Mouse (Mus musculus) brown adipose tissue, adult 24 weeks (tissue): ENCODE measurements at regions not wholly inside any gene's neighbourhood (a gene's known extent, or its start where the extent isn't known, plus 50 kb on each side); places are given as distances from the start of the nearest gene placed in this dataset.
A peak's percentile ranks its signal among the peaks of the same experiment; 100 is the strongest.

ENCODE experiments used
- H3K27ac ChIP-seq: fragments of 200-500 bp; replicated peaks from 2 replicates; pipeline ENCODE4 v1.5.1; 2012; ENCODE audit warnings: low read depth, mild to moderate bottlenecking, low read length
- H3K4me1 ChIP-seq: fragments of 200-500 bp; 2 replicates; pipeline ENCODE4 v1.6.1; 2012; ENCODE audit warnings: low read length, mixed read lengths; ENCODE audit not compliant: control insufficient read depth, insufficient read depth, insufficient read length
- H3K4me3 ChIP-seq: fragments of 200-500 bp; 2 replicates; pipeline ENCODE4 v1.5.1; 2012; ENCODE audit warnings: low read depth, mild to moderate bottlenecking, low read length, moderate library complexity; ENCODE audit not compliant: insufficient read depth

- H3K4me3 ChIP-seq: no peak overlapping the region
- no peaks in the 10 kb centered on the region for H3K4me1 ChIP-seq
- no peak overlapping the region for H3K27ac ChIP-seq
Measured at GRCm38 (mm10) chr5:74904927-74905503, 139.6 kb downstream of the Chic2 start.

GRCm38 (mm10) chr5:74904327-74904726 is 140.2 kb downstream of the Chic2 start:
- no peaks in the 10 kb centered on the region for H3K4me1 ChIP-seq
- no peak overlapping the region for H3K27ac ChIP-seq
- H3K4me3 ChIP-seq: no peak overlapping the region

GRCm38 (mm10) chr5:74903711-74904110 is 140.9 kb downstream of the Chic2 start:
- H3K27ac ChIP-seq: no peak overlapping the region
- no peak overlapping the region for H3K4me3 ChIP-seq
- H3K4me1 ChIP-seq: no peaks in the 10 kb centered on the region

GRCm38 (mm10) chr5:74897133-74897532 is 147.4 kb downstream of the Chic2 start:
- no peak overlapping the region for H3K4me3 ChIP-seq
- H3K4me1 ChIP-seq: no peaks in the 10 kb centered on the region
- H3K27ac ChIP-seq: peak overlapping the region; percentile 12; the same call in 1 of the 2 replicates

- H3K4me3 ChIP-seq: no peak overlapping the region
- H3K4me1 ChIP-seq: no peaks in the 10 kb centered on the region
- H3K27ac ChIP-seq: no peak overlapping the region
Measured at GRCm38 (mm10) chr5:74893276-74893675, 151.3 kb downstream of the Chic2 start.

GRCm38 (mm10) chr5:74891541-74891940 is 153.0 kb downstream of the Chic2 start:
- Histone ChIP-seq H3K4me1 (no peaks in the 10 kb centered on the region), H3K27ac (no peak overlapping the region), H3K4me3 (no peak overlapping the region)

- no peak overlapping the region for H3K27ac ChIP-seq
- H3K4me1 ChIP-seq: no peaks in the 10 kb centered on the region
- no peak overlapping the region for H3K4me3 ChIP-seq
Measured at GRCm38 (mm10) chr5:74888934-74889333, 155.6 kb downstream of the Chic2 start.

- Histone ChIP-seq H3K4me1 (no peaks in the 10 kb centered on the region), H3K27ac (no peak overlapping the region), H3K4me3 (no peak overlapping the region)
Measured at GRCm38 (mm10) chr5:74885958-74886357, 158.6 kb downstream of the Chic2 start.

GRCm38 (mm10) chr5:74882563-74882962 is 162.0 kb downstream of the Chic2 start:
- H3K4me1 ChIP-seq: no peaks in the 10 kb centered on the region
- H3K4me3 ChIP-seq: no peak overlapping the region
- H3K27ac ChIP-seq: no peak overlapping the region

- H3K4me3 ChIP-seq: no peak overlapping the region
- H3K27ac ChIP-seq: no peak overlapping the region
Measured at GRCm38 (mm10) chr5:74880669-74881226, 163.8 kb downstream of the Chic2 start.

GRCm38 (mm10) chr5:74880048-74880437 is 164.5 kb downstream of the Chic2 start:
- Histone ChIP-seq H3K4me1 (no peaks in the 10 kb centered on the region), H3K27ac (no peak overlapping the region), H3K4me3 (no peak overlapping the region)

More at GRCm38 (mm10) chr5:74880669-74881226, 163.8 kb downstream of the Chic2 start:
- no peaks in the 10 kb centered on the region for H3K4me1 ChIP-seq

- H3K27ac ChIP-seq: no peak overlapping the region
- no peaks in the 10 kb centered on the region for H3K4me1 ChIP-seq
- H3K4me3 ChIP-seq: no peak overlapping the region
Measured at GRCm38 (mm10) chr5:74879098-74880047, 165.2 kb downstream of the Chic2 start.

GRCm38 (mm10) chr5:74877595-74877994 is 167.0 kb downstream of the Chic2 start:
- Histone ChIP-seq H3K27ac (no peak overlapping the region), H3K4me1 (no peaks in the 10 kb centered on the region)

GRCm38 (mm10) chr5:74877185-74877584 is 167.4 kb downstream of the Chic2 start:
- Histone ChIP-seq H3K4me1 (no peaks in the 10 kb centered on the region), H3K27ac (no peak overlapping the region)

More at GRCm38 (mm10) chr5:74877595-74877994, 167.0 kb downstream of the Chic2 start:
- no peak overlapping the region for H3K4me3 ChIP-seq

GRCm38 (mm10) chr5:74874691-74875090 is 169.9 kb downstream of the Chic2 start:
- Histone ChIP-seq H3K4me1 (no peaks in the 10 kb centered on the region), H3K27ac (no peak overlapping the region)

More at GRCm38 (mm10) chr5:74877185-74877584, 167.4 kb downstream of the Chic2 start:
- H3K4me3 ChIP-seq: no peak overlapping the region

More at GRCm38 (mm10) chr5:74874691-74875090, 169.9 kb downstream of the Chic2 start:
- H3K4me3 ChIP-seq: no peak overlapping the region
